Mouse (Mus musculus) layer of hippocampus, adult 8-10 months (tissue): ENCODE data around the gene Ehbp1. TPM values are rescaled to one million over a fixed set of nuclear protein-coding genes. Genes with fewer than 3 reads are reported as not detected.

Experiments
- DNase-seq, 2 experiments: peaks; one replicate each; pipeline ENCODE4 v3.0.0; 2022; ENCODE audit warnings: low spot score in 2 of 2
- total RNA-seq, 4 experiments: library from RNA; stranded (reverse); gene quantifications; 2 replicates each; pipeline ENCODE4 v1.2.4; 2022

The Ehbp1 gene
- total RNA-seq, 4 experiments from 2014 or later = 42.5 to 54.5 (median 51.4) TPM

GRCm38 (mm10) chr11:22198406-22198805 is 143.7 kb downstream of the Ehbp1 start:
- no peak for DNase-seq

- no peak for DNase-seq
These were observed 144.2 kb downstream of the Ehbp1 start for GRCm38 (mm10) chr11:22197935-22198334.

- DNase-seq = no peak
These were observed 145.3 kb downstream of the Ehbp1 start for GRCm38 (mm10) chr11:22196776-22197175.

GRCm38 (mm10) chr11:22194607-22195006 is 147.5 kb downstream of the Ehbp1 start:
- no peak for DNase-seq

GRCm38 (mm10) chr11:22190576-22190975 is 151.5 kb downstream of the Ehbp1 start:
- DNase-seq = no peak

- no peak for DNase-seq
These were observed 152.1 kb downstream of the Ehbp1 start for GRCm38 (mm10) chr11:22189970-22190369.

DNA sequence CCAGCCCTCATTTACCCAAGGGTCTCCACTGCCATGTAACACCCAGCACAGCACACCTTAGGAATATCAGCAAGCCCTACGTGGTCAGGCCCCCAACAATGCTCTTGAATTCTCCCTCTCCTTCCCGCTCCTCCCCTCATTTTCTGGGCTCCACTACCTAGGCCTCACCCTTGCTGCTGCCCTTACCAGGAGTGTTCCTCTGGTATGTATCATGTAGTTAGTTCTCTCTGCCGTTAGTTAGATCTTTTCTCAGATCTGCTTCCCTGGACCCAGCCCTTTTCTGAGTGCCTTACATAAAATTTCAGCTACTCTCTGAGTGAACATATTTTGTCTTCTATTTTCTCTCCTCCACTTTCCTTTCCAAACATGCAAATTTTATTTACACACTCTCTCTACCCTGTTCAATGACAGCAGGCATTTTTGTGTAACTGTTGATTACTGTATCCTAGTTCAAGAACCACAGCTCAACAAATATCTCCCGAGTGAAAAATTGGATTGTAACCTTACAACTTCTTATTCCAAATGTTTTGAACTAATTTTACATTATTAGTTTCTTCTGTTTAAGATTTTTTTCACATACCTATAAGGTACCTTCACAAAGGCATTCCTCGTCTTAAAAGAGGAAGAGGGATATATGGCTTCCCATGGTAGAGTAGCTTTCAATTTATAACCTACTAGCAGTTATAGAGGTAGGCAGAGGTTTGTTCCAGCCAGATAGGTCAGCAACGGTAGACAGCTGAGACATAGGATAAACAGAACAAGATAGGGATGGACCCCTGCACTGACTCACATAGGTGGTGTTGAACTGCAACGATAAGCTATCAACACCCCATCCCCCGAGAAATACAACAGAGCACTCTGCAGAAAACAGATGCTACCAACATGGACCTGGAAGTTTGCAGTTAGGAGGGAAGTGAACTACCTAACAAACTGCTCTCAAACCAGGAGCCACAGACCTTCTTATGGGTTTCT is 160.3 kb downstream of the Ehbp1 start:
- DNase-seq = no peak

- DNase-seq = no peak
These were observed 161.9 kb downstream of the Ehbp1 start for GRCm38 (mm10) chr11:22180146-22180545.

- no peak for DNase-seq
These were observed 163.5 kb downstream of the Ehbp1 start for GRCm38 (mm10) chr11:22178569-22178968.

GRCm38 (mm10) chr11:22174311-22174710 is 167.8 kb downstream of the Ehbp1 start:
- DNase-seq = no peak

DNA sequence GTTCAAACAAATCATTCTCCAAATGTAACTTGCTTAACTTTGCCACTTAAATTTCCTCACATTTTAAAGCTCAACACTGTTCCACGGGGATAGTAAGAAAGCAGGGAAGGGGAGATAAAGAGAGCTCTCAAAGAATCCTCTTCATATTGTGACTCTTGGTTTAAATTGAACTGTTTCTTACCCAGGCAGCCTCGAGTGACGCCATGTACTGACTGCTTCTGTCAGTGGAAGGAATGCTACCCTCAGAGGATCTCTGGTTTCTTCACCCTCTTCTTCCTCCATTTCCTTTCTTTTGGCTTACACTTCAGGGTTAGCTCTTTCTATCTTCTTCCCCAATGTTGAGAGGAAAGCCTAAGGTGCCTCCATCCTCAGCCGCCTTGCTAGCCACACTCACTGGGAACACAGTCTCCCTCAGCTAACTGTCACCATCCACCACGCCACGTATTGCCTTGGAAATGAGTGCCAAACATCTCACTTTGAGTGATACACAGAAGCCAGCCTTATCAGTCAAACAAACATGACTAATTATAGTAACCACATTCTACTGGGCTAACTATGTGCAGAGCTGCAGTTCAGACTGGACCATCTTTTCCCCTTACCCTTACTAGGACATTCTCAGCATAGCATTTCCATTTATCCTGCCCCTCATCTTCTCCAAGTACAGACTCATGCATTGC is 171.0 kb downstream of the Ehbp1 start:
- no peak for DNase-seq

DNA sequence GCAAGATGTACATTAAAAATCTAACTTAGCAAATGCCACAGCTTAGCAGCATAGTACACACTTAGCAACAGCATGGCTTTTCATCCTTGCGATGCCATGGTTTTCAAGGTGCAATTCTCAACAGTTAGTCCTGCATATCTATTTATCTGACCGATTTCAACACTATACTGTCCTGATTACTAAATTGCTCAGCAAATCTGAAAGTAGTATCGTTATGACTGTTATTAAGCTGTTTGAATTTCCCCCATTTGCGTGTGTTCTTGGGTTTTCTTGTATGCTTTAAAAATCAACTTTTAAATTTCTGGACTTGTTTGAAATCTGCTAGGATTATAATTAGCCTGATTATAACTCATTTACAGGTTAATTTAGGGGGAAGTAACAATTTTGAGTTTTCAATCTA is 184.2 kb downstream of the Ehbp1 start:
- no peak for DNase-seq

GRCm38 (mm10) chr11:22156182-22156581 is 185.9 kb downstream of the Ehbp1 start:
- no peak for DNase-seq

DNA sequence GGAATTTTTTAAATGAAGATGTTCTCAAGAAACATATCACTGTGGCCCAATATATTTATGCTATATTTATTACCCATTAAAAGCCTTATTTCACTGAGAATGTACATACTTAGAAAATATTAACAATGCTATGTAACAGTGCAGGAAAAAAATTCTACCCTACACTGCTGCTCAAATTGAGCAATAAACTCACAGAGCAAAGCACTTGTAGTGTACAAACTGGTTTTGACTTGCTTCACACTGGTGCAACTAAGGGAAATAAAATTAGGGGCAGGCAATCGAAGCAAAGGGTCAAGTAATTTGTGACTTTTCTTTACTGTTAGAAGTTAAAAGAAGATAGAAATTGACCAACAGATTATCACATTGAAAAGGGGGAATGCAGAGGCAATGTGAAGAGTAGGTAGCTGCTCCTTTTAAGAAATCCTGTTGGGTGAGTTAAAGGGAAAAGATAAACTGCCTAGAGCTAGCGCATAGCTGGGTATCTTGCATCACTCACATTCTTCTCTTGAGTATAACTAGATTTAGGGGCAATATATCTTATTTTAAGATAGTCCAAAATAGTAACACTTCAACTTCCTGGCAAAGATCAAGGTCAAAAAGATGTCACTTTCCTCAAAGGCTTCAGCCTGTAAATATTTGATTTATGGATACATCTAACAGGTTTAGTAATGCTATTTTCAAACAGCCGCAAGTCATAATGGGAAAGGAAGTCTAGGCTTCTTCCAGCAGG is 186.6 kb downstream of the Ehbp1 start:
- no peak for DNase-seq

DNA sequence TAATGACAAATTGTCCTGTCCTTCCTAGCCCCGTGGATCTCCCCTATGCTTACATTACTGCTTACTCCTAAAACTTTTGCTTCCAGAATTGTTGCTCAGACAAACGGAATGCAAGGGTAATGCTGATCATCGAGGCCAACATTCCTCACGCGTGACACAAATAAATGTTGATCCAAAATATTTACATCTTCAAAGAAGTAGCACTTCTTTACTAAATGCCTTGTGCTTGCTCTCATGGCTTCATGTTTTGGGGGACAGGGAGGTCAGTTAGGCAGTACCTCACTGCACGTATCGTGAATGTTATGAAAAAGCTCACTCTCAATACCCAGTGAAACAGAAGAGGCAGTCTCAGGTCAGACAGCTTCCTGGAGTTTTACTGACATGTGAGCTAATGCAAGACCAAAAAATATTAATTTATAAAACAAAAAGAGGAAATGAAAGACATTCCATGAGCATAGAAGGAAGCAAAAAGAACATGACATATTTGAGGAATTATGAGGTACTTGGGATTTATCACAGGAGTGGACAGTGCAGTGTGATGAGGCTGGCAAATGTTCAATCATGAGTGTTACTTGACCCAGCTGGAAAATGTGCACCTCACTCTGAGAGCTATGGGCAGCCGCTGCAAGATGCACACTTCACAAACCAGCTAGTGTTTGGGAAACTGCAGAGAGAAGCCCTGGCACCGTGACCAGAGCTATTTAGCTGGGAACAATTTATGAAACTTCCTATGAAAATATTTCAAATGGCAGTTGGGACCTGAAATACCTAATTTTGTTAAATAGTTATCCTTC is 187.4 kb downstream of the Ehbp1 start:
- no peak for DNase-seq

DNA sequence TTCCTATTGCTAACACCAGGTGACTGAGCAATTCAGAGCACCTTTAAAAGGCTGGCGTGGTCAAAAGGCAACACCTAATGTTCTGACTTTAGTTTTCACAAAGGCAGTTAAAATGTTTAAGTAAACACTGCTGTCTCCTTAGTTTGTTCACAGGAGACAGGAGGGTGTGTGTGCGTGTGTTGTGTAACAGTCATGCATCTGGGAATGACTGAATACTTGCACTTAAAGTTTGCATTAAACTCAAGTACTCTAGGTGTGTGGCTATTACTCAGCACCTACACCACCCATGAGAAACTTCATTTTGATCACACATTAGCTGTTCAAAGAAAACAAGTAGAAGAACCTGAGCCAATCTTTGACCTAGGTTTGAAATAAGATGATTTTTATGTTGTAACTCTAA is 201.4 kb downstream of the Ehbp1 start:
- DNase-seq = no peak

GRCm38 (mm10) chr11:22138466-22138865 is 203.6 kb downstream of the Ehbp1 start:
- DNase-seq = no peak

DNA sequence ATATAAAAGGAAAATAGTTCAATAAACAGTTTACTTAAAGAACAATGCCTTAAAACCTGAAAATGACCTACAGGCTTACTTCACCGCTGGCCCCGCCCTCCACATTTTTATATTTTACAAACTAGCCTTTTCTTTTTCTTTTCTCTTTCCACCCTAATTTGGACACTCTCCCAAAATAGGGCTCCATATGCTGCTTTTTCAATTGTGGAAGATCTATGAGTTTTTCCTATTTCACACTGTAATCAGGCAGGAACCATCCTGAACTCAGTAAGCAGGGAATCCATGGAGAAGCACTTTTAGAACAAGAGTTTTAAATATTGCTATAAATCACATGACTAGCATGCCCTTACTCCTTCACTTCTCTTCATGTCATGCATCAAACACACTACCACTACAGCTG is 216.9 kb downstream of the Ehbp1 start:
- DNase-seq = no peak

- DNase-seq = no peak
These were observed 223.2 kb downstream of the Ehbp1 start for GRCm38 (mm10) chr11:22118853-22119252.

- no peak for DNase-seq
These were observed 229.9 kb downstream of the Ehbp1 start for GRCm38 (mm10) chr11:22112161-22112560.

- no peak for DNase-seq
These were observed 252.7 kb downstream of the Ehbp1 start for GRCm38 (mm10) chr11:22089346-22089745.
